Mouse (Mus musculus): ENCODE results near the gene Eepd1. TPM values are rescaled to one million over a fixed set of nuclear protein-coding genes. Genes with fewer than 3 reads are reported as not detected.

The Eepd1 gene
- polyA plus RNA-seq, 2 experiments: 2.3 to 4.4 TPM

DNA sequence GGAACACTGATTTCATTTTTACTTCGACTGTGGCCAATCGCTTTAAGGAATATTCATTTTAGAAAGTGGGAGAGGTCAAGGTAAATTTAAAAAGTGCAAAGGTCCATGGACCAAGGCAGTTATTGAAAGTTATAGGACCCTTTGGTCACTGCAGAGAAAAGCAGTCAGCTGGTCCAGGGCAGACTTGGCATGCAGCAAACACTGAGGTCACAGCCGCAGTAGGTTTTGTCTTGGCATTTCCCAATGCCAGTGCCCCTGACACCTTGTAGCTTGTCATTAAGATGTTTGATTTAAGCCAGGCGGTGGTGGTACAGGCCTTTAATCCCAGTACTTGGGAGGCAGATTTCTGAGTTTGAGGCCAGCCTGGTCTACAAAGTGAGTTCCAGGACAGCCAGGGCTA lies 92.8 kb downstream of the Eepd1 start:
- peaks cover 0 to 21% of the 10 kb centered on the region in 2 experiments; a peak in 2 of 4 replicates for H3K4me1 ChIP-seq (replicated peaks; ENCODE audit: control insufficient read depth in 2 of 2, insufficient read depth in 2 of 2, low read length in 1 of 2)
- H3K4me2 ChIP-seq (ENCODE audit: low read depth): no peak overlapping the region
- H3K4me3 ChIP-seq (ENCODE audit: insufficient read depth in 1 of 2, low read depth in 2 of 2, low read length in 2 of 2): no peak overlapping the region
- DNase-seq (ENCODE audit: low read depth in 3 of 3, low spot score in 3 of 3) (no peak), ATAC-seq (ENCODE audit: insufficient read depth) (no peak)
- H3K27ac ChIP-seq: no peak overlapping the region
- H3K9me3 ChIP-seq (ENCODE audit: control insufficient read depth, low read length): no peaks in the 10 kb centered on the region
- no peaks in the 10 kb centered on the region for H3K27me3 ChIP-seq (ENCODE audit: control insufficient read depth, insufficient read depth, low read length)
- no peak overlapping the region for H3K9ac ChIP-seq (replicated peaks)
- TF ChIP-seq EP300 (IDR thresholded peaks at IDR 0.05; ENCODE audit: low read depth) (no peak), CTCF (IDR thresholded peaks at IDR 0.05; ENCODE audit: low read depth) (no peak)
- H3K36me3 ChIP-seq (replicated peaks; ENCODE audit: control insufficient read depth, insufficient read depth, low read depth): no peaks in the 10 kb centered on the region
- WGBS (ENCODE audit: insufficient replicate concordance): 69% methylated on average over 4 of the region's 4 CpGs

DNA sequence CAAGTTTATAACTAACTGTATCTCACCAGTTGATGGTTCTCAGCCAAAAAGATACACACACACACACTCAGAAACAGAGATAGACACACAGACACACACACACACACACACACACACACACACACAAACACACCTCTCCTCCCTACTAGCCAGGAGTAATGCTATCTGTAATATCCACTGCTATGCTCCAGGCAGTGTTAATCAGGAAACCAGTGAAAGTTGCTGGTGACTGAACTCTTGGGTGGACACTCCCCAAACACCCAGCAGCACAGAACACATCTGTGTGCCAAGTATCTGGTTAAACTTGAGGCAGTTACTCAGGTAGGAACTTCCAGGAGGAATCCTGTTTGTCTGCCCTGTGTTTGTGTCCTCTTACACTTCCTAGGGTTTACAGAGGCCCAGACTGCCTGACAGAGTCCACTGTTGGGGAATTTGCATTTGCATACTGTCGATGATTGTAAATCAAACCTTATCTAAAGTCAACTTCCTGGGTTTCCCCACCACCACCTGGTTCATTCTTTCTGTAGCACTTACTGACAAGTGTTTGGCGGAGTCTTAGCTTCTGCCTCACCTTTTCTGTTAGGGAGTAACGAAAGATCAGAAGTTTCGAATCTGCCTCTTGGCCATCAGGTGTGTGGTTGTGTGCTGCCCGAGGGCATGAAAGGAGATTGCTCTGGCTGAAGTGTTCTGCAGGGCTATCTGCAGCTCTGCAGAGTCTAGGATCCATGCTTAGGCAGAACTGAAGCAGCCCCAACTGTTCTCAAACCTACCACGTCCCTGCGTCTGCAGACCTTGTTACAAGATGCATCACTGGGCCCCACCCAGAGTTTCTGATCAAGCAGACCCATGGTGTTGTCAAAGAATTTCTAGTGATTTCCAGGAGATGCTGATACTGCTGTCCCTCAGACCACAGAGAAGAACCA lies 97.6 kb downstream of the Eepd1 start:
- Histone ChIP-seq H3K9me3 (ENCODE audit: control insufficient read depth, low read length) (no peaks in the 10 kb centered on the region), H3K27me3 (ENCODE audit: control insufficient read depth, insufficient read depth, low read length) (no peaks in the 10 kb centered on the region), H3K4me2 (ENCODE audit: low read depth) (no peak overlapping the region), H3K4me3 (ENCODE audit: insufficient read depth in 1 of 2, low read depth in 2 of 2, low read length in 2 of 2) (no peak overlapping the region), H3K4me1 (replicated peaks; ENCODE audit: control insufficient read depth in 2 of 2, insufficient read depth in 2 of 2, low read length in 1 of 2) (peaks cover 0 to 19% of the 10 kb centered on the region in 2 experiments; a peak in 2 of 4 replicates), H3K36me3 (replicated peaks; ENCODE audit: control insufficient read depth, insufficient read depth, low read depth) (no peaks in the 10 kb centered on the region), H3K9ac (replicated peaks) (no peak overlapping the region), H3K27ac (no peak overlapping the region)
- TF ChIP-seq CTCF (IDR thresholded peaks at IDR 0.05; ENCODE audit: low read depth) (no peak), EP300 (IDR thresholded peaks at IDR 0.05; ENCODE audit: low read depth) (no peak)
- ATAC-seq (ENCODE audit: insufficient read depth) (peak; percentile 45; the same call in 1 of the 2 replicates), DNase-seq (ENCODE audit: low read depth in 3 of 3, low spot score in 3 of 3) (peak in 1 of 3 experiments; percentile 9)
- 52% methylated on average over 7 of the region's 7 CpGs for WGBS (ENCODE audit: insufficient replicate concordance)

DNA sequence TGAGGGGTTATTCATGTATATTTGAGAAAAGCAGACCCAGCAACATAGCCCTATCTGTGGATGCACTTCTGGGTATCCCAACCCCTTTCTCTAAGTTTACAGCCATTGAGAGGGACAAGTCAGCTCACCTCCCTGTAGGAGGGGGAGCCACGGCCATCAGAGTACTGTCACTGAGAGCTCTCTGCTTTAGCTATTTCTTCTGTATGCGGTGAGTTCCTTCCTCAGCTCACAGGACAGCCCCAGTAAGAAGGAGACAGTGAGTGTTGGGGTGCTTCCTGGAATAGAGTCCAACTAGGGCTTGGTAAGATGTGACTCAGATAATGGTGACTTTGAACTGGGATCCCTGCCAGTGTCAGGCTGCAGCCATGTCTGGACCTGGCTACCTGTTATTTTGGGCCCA lies 102.3 kb downstream of the Eepd1 start:
- Histone ChIP-seq H3K4me3 (ENCODE audit: insufficient read depth in 1 of 2, low read depth in 2 of 2, low read length in 2 of 2) (no peak overlapping the region), H3K4me2 (ENCODE audit: low read depth) (no peak overlapping the region), H3K27me3 (ENCODE audit: control insufficient read depth, insufficient read depth, low read length) (no peaks in the 10 kb centered on the region), H3K36me3 (replicated peaks; ENCODE audit: control insufficient read depth, insufficient read depth, low read depth) (no peaks in the 10 kb centered on the region), H3K27ac (no peak overlapping the region), H3K9ac (replicated peaks) (no peak overlapping the region), H3K9me3 (ENCODE audit: control insufficient read depth, low read length) (no peaks in the 10 kb centered on the region), H3K4me1 (replicated peaks; ENCODE audit: control insufficient read depth in 2 of 2, insufficient read depth in 2 of 2, low read length in 1 of 2) (peaks cover 0 to 14% of the 10 kb centered on the region in 2 experiments; a peak in 2 of 4 replicates)
- DNase-seq (ENCODE audit: low read depth in 3 of 3, low spot score in 3 of 3): no peak
- no peak for TF ChIP-seq EP300 (IDR thresholded peaks at IDR 0.05; ENCODE audit: low read depth)
- TF ChIP-seq CTCF (IDR thresholded peaks at IDR 0.05; ENCODE audit: low read depth): no peak
- WGBS (ENCODE audit: insufficient replicate concordance): 58% methylated on average over 2 of the region's 2 CpGs
- no peak for ATAC-seq (ENCODE audit: insufficient read depth)

DNA sequence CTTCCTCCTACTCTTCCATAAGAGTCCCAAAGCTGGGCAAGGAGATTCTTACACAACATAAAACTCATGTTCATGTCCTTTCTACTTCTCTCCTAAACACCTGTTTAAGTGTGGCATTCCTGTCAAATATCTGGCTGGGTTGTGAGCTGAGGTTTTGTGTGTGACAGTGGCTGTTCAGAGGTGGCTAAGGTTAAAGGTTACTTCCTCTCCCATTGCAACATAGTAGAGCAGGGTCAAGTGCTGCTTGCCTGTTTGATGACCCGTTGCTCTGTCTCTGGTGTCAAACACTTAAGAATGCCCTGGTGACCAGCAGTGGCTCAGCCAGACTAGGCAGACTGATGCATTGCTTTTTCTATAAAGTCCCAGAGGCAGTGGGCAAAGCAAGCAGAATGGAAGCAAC lies 104.3 kb downstream of the Eepd1 start:
- H3K27me3 ChIP-seq (ENCODE audit: control insufficient read depth, insufficient read depth, low read length): no peaks in the 10 kb centered on the region
- ATAC-seq (ENCODE audit: insufficient read depth) (peak; percentile 35; the same call in 1 of the 2 replicates), DNase-seq (ENCODE audit: low read depth in 3 of 3, low spot score in 3 of 3) (no peak)
- no peak overlapping the region for H3K4me2 ChIP-seq (ENCODE audit: low read depth)
- peaks cover 0 to 3% of the 10 kb centered on the region in 2 experiments; a peak in 1 of 4 replicates for H3K4me1 ChIP-seq (replicated peaks; ENCODE audit: control insufficient read depth in 2 of 2, insufficient read depth in 2 of 2, low read length in 1 of 2)
- no peak for TF ChIP-seq EP300 (IDR thresholded peaks at IDR 0.05; ENCODE audit: low read depth)
- no peak for TF ChIP-seq CTCF (IDR thresholded peaks at IDR 0.05; ENCODE audit: low read depth)
- H3K27ac ChIP-seq: no peak overlapping the region
- no peak overlapping the region for H3K9ac ChIP-seq (replicated peaks)
- 20% methylated on average over 1 of the region's 1 CpGs for whole genome bisulfite sequencing (ENCODE audit: insufficient replicate concordance)
- H3K4me3 ChIP-seq (ENCODE audit: insufficient read depth in 1 of 2, low read depth in 2 of 2, low read length in 2 of 2): no peak overlapping the region
- no peaks in the 10 kb centered on the region for H3K36me3 ChIP-seq (replicated peaks; ENCODE audit: control insufficient read depth, insufficient read depth, low read depth)
- H3K9me3 ChIP-seq (ENCODE audit: control insufficient read depth, low read length): no peaks in the 10 kb centered on the region

DNA sequence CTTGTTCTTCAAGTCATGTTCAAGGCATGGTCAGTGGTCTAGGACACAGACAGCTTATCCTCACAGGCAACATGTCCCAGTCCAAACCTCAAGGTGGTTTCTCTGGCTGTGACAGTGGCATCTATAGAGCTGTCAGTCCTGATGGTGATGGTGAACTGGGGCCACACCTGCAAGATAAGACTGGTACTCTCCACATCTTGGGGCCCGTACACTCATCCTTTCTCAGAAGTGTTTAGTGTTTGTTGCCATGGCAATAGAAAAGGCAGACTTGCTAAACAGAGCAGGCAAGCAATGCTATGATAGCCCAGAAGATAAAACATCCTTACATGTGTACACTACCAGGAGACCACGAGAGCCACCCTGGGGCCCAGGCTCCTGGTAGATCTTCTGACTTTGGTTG lies 107.2 kb downstream of the Eepd1 start:
- no peak overlapping the region for H3K9ac ChIP-seq (replicated peaks)
- H3K36me3 ChIP-seq (replicated peaks; ENCODE audit: control insufficient read depth, insufficient read depth, low read depth): no peaks in the 10 kb centered on the region
- H3K27ac ChIP-seq: no peak overlapping the region
- H3K4me2 ChIP-seq (ENCODE audit: low read depth): no peak overlapping the region
- DNase-seq (ENCODE audit: low read depth in 3 of 3, low spot score in 3 of 3) (no peak), ATAC-seq (ENCODE audit: insufficient read depth) (no peak)
- H3K4me3 ChIP-seq (ENCODE audit: insufficient read depth in 1 of 2, low read depth in 2 of 2, low read length in 2 of 2): no peak overlapping the region
- WGBS (ENCODE audit: insufficient replicate concordance): 46% methylated on average over 2 of the region's 2 CpGs
- no peak for TF ChIP-seq CTCF (IDR thresholded peaks at IDR 0.05; ENCODE audit: low read depth)
- TF ChIP-seq EP300 (IDR thresholded peaks at IDR 0.05; ENCODE audit: low read depth): no peak
- no peaks in the 10 kb centered on the region for H3K27me3 ChIP-seq (ENCODE audit: control insufficient read depth, insufficient read depth, low read length)
- peaks cover 0 to 10% of the 10 kb centered on the region in 2 experiments; a peak in 2 of 4 replicates for H3K4me1 ChIP-seq (replicated peaks; ENCODE audit: control insufficient read depth in 2 of 2, insufficient read depth in 2 of 2, low read length in 1 of 2)
- no peaks in the 10 kb centered on the region for H3K9me3 ChIP-seq (ENCODE audit: control insufficient read depth, low read length)
